13 mouse cellular contexts compared by ENCODE assay signal in genomic region chr7:115450431-115451195, GRCm38 (mm10).
DNase-seq lines count a peak whose midpoint lies in the region; ATAC-seq and TF ChIP-seq lines count a peak whose summit lies in the region.
"Had no signal": no experiment of that assay in that cellular context is flagged by ENCODE, and none has a peak within 500 bp of the region (broad histone marks: within the 10 kb centered on the region; RNA-seq: fewer than 3 reads in every experiment).

No protein-coding gene starts in this region.

- H3K36me3 ChIP-seq in heart, embryonic 11.5 days (ENCODE audit: control insufficient read depth, insufficient read depth, low read length), result no peaks in the 10 kb centered on the region
- no peaks in the 10 kb centered on the region for H3K36me3 ChIP-seq in midbrain, embryonic 14.5 days (ENCODE audit: control insufficient read depth, insufficient read depth, low read length)
- H3K36me3 ChIP-seq in midbrain, embryonic 11.5 days (ENCODE audit: control insufficient read depth, insufficient read depth, low read length), result no peaks in the 10 kb centered on the region
- no peaks in the 10 kb centered on the region for H3K36me3 ChIP-seq in midbrain, postnatal 0 days (ENCODE audit: insufficient read depth, low read length)

- H3K27me3 ChIP-seq in heart, embryonic 11.5 days (ENCODE audit: control insufficient read depth, insufficient read depth, low read length), result no peaks in the 10 kb centered on the region
- no peaks in the 10 kb centered on the region for H3K27me3 ChIP-seq in midbrain, embryonic 14.5 days (ENCODE audit: control insufficient read depth, insufficient read depth, low read length)
- H3K27me3 ChIP-seq in midbrain, embryonic 11.5 days (ENCODE audit: control insufficient read depth, insufficient read depth, low read length), result no peaks in the 10 kb centered on the region
- H3K27me3 ChIP-seq in midbrain, postnatal 0 days (ENCODE audit: insufficient read depth, low read length), result no peaks in the 10 kb centered on the region

- no peak for ATAC-seq in heart, embryonic 11.5 days (replicated peaks; ENCODE audit: insufficient number of reproducible peaks, low FRiP score, low TSS enrichment)
- ATAC-seq in midbrain, embryonic 14.5 days (ENCODE audit: low FRiP score, low TSS enrichment), result no peak
- no peak for ATAC-seq in midbrain, embryonic 11.5 days (ENCODE audit: low FRiP score)
- ATAC-seq in midbrain, postnatal 0 days (ENCODE audit: low FRiP score), result no peak
- ATAC-seq: activated CD4-positive, CD25-positive, alpha-beta regulatory T cell, adult 4 months had no signal

- no peaks in the 10 kb centered on the region for H3K9me3 ChIP-seq in heart, embryonic 11.5 days (replicated peaks; ENCODE audit: control insufficient read depth, low read length)
- no peaks in the 10 kb centered on the region for H3K9me3 ChIP-seq in midbrain, embryonic 14.5 days (ENCODE audit: control insufficient read depth, low read length)
- H3K9me3 ChIP-seq in midbrain, embryonic 11.5 days (ENCODE audit: control insufficient read depth, low read length), result no peaks in the 10 kb centered on the region
- no peaks in the 10 kb centered on the region for H3K9me3 ChIP-seq in midbrain, postnatal 0 days (ENCODE audit: low read length)

- H3K4me1 ChIP-seq in heart, embryonic 11.5 days (ENCODE audit: control insufficient read depth, insufficient read depth, low read length), result peaks cover 17% of the 10 kb centered on the region
- 0 out of 2 replicates have a peak, but pooled peaks cover 10% of the 10 kb centered on the region for H3K4me1 ChIP-seq in midbrain, embryonic 14.5 days (ENCODE audit: control insufficient read depth, insufficient read depth, low read length)
- peaks cover 5% of the 10 kb centered on the region; the same call in 1 of the 2 replicates for H3K4me1 ChIP-seq in midbrain, embryonic 11.5 days (ENCODE audit: control insufficient read depth, insufficient read depth, low read length)
- no peaks in the 10 kb centered on the region for H3K4me1 ChIP-seq in midbrain, postnatal 0 days (ENCODE audit: insufficient read depth, low read length)

- DNase-seq in heart, adult 18-20 months, result no peak
- DNase-seq in midbrain, embryonic 14.5 days, result peak; percentile 22
- no peak for DNase-seq in midbrain, embryonic 11.5 days (ENCODE audit: low spot score, missing footprints)
- DNase-seq in midbrain, postnatal 0 days (ENCODE audit: low spot score), result peak; percentile 24
- DNase-seq in cerebellum, adult 11 months, result no peak
- DNase-seq in kidney, adult 9 months, result no peak
- DNase-seq in adrenal gland, adult 18-20 months (ENCODE audit: low spot score in 2 of 2), result no peak
- DNase-seq: B cell, adult 2 months; cerebellum, postnatal 36 days; gastrocnemius, postnatal 36 days had no signal

- H3K9ac ChIP-seq in heart, embryonic 11.5 days (ENCODE audit: low read depth, low read length), result peak overlapping the region; percentile 54
- H3K9ac ChIP-seq in midbrain, embryonic 14.5 days (replicated peaks; ENCODE audit: low read length), result no peak overlapping the region
- H3K9ac ChIP-seq in midbrain, embryonic 11.5 days (ENCODE audit: low read length), result no peak overlapping the region
- no peak overlapping the region for H3K9ac ChIP-seq in midbrain, postnatal 0 days (replicated peaks; ENCODE audit: low read length, poor library complexity, severe bottlenecking)

- no peak for TF ChIP-seq CTCF in midbrain, postnatal 0 days (IDR thresholded peaks at IDR 0.05)

- no peak overlapping the region for H3K4me2 ChIP-seq in heart, embryonic 11.5 days
- H3K4me2 ChIP-seq in midbrain, embryonic 14.5 days (ENCODE audit: low read length), result no peak overlapping the region
- no peak overlapping the region for H3K4me2 ChIP-seq in midbrain, embryonic 11.5 days
- H3K4me2 ChIP-seq in midbrain, postnatal 0 days (ENCODE audit: low read depth, low read length, poor library complexity, severe bottlenecking), result no peak overlapping the region

- H3K4me3 ChIP-seq in heart, embryonic 11.5 days (ENCODE audit: low read depth, low read length), result no peak overlapping the region
- H3K4me3 ChIP-seq in midbrain, embryonic 14.5 days (replicated peaks; ENCODE audit: low read depth, low read length), result no peak overlapping the region
- H3K4me3 ChIP-seq in midbrain, embryonic 11.5 days (ENCODE audit: low read depth, low read length), result no peak overlapping the region
- H3K4me3 ChIP-seq in midbrain, postnatal 0 days (ENCODE audit: low read depth, low read length), result no peak overlapping the region

- WGBS in heart, embryonic 11.5 days (ENCODE audit: insufficient replicate concordance), result 46% methylated on average over 23 of the region's 23 CpGs
- 57% methylated on average over 23 of the region's 23 CpGs for WGBS in midbrain, embryonic 14.5 days
- WGBS in midbrain, embryonic 11.5 days, result 54% methylated on average over 23 of the region's 23 CpGs
- 48% methylated on average over 23 of the region's 23 CpGs for WGBS in midbrain, postnatal 0 days

- H3K27ac ChIP-seq in heart, embryonic 11.5 days (ENCODE audit: low read depth, low read length), result no peak overlapping the region
- no peak overlapping the region for H3K27ac ChIP-seq in midbrain, embryonic 14.5 days (replicated peaks; ENCODE audit: low read depth, low read length)
- H3K27ac ChIP-seq in midbrain, embryonic 11.5 days (ENCODE audit: low read depth, low read length), result no peak overlapping the region
- no peak overlapping the region for H3K27ac ChIP-seq in midbrain, postnatal 0 days (ENCODE audit: low read depth, low read length)
- H3K27ac ChIP-seq: macrophage had no signal

Comparison
In these comparisons a context has a peak if more than half of its experiments do, and no peak if none do; other contexts are left out.
1. DNase-seq: peak in midbrain, embryonic 14.5 days (single experiment) and midbrain, postnatal 0 days (single experiment); none in heart, adult 18-20 months (0 of 2), midbrain, embryonic 11.5 days (single experiment), cerebellum, adult 11 months (single experiment), kidney, adult 9 months (single experiment) and adrenal gland, adult 18-20 months (0 of 2).